Mouse (Mus musculus) left cerebral cortex, adult 11 months (tissue): Measurements from ENCODE around the gene Fgfr2.
A peak's percentile ranks its signal among the peaks of the same experiment; 100 is the strongest.

ENCODE experiments used
- DNase-seq: peaks from one replicate; pipeline ENCODE4 v3.0.0; 2022; ENCODE audit warnings: low spot score

Fgfr2 gene

DNA sequence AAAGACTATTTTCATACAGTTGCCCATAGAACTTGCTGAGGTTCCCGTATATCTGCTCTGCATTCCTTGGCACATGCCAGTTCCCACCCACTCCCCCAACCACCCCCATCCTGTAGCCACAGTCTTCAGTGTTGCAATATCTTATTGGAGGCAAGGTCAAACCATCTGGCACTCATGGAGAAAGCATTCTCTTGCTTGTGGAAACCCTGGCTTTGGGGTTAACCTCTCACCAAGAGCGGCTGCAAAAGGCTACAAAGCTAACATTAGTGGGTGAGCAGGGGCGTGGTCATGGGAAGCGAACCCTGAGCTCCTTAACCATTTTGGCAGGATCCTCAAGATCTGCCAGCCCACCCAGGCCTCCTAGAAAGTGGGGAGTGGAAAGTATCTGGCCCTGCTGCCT lies 2486.2 kb downstream of the Fgfr2 start:
- DNase-seq: no peak

DNA sequence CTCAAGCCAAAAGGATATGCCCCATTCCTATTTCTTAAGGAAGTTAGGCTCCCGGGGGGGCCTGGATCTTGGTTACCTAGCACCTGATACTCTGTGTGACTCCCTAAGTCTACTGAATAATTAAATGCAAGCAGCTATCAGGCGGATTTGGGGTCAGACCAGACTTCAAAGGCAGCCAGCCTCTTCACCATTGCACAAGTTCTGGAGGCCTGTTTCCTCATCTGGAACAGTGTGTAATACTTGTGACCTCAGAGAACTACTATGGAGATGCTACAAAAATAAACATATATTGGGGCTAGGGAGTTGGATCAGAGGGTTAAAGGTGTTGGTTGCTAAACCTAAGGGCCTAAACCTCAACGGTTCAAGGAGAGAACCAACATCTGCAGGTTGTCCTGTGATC lies 2486.9 kb downstream of the Fgfr2 start:
- DNase-seq: no peak

DNA sequence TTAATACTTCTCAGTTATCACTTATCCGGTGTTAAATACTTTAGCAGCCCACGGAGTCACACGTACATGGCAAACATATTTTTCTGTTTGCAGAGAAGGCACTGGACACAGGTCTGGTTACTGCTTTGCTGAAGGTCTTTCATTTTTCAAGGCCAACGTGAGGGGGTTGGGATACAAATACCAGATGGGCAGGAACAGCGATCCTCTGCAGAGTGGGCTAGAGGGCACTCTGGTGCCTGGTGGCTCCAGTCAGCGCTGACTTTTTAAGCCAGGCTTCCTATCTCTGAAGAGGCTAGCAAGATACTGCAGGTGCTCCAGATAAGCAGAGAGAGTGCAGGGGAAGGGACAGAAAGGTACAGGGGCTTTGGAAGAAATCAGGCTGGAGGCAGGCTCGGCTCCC lies 2487.9 kb downstream of the Fgfr2 start:
- DNase-seq: no peak

DNA sequence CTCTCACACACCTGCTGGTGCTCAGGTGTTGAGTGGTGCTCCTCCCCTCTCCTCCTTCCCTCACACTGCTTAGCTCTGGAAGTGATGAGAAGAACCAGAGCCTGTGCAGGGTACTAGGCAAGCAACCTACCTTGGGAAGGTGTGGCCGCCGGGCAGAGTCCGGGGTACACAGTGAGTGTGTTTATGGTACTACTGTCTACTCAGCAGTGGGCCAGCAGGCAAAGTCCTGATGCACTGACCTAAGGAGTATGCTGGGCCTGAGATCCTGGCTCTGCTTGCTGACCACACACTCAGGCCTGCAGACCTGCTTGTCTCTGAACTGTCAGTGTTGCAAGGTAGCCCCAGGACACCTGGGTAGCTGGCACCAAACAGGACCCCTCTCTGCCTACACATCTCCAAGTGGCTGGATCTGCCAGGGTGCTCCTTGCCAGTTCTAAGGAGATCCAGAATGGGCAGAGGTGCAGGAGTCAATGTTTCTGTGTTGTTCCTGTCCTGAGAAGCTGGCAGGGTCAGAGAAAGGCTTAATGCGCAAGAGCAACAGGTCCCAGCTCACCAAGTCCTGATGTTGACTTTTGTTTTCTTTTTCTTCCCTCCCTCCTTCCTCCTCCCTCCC lies 2488.8 kb downstream of the Fgfr2 start:
- no peak for DNase-seq

DNA sequence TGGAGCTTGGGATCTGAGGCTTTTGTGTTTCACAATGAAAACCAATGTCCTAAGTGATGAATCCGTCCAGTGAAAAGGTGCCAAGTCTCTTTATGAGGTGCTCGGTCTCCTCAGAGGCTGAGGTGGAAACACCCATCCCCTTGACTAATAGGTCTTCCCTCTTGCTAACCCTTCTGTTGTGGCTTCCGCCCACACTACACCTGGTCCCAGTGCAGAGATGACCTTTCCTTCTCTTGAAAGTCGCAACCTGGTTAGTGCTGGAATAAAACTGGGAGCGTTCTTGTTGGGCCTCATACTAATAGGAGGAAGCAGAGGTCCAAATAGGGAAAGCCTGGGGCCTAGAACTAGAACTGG lies 2490.8 kb downstream of the Fgfr2 start:
- no peak for DNase-seq

DNA sequence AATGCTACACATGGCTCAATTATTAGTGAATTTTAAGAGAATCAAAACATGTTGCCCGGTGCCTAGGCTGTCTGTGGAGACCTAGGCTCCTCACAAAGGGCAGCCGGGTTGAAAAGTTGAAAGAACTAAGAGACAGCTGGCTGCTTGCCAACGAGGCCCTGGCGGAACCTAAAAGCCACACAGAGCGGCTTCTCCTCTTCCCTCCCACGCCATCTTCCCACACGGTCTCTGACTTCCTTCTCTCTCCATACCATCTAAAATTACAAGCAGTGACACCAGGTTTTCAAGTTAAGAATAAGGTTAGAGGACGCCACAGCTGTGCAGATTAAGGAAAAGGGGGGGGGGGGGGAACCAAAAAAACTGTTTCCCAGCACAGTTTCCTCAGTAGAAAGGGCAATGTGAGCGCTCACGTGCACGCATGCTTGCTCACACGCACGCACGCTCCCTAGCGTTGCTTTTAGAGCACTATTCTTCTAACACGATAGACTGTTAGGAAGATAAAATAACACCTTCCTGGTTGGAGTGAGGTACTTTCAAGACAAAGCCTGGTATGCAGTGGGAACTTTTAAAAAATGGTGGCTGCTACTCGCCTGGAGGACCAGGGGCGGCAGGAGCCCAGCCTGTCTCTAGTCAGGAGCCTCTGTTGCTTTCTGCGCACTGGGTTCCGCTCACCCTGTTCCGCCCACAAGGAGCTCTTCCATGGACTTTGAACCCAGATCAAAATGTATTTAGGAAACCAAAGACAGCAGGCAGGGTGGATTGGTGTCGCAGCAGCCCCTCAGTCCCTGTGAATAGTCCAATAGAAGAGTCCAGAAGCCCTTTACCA lies 2491.4 kb downstream of the Fgfr2 start:
- no peak for DNase-seq

DNA sequence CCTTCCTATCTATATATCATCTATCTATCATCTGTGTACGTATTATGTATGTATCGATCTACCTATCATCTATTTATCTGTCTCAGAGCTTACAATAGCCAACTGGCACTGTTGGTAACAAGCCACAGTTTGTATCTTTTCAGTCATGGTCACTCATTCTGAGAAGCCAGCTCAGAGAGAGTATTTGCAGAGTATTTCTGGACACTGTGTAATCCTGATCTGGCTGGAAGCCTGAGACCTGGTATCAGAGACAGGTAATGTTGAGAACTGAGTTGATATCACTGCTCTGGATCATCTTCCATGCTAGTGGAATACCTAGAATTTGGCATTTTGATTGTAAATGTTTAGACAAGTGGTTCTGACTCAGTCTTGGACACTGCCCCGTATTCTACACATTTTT lies 2492.2 kb downstream of the Fgfr2 start:
- DNase-seq: no peak

DNA sequence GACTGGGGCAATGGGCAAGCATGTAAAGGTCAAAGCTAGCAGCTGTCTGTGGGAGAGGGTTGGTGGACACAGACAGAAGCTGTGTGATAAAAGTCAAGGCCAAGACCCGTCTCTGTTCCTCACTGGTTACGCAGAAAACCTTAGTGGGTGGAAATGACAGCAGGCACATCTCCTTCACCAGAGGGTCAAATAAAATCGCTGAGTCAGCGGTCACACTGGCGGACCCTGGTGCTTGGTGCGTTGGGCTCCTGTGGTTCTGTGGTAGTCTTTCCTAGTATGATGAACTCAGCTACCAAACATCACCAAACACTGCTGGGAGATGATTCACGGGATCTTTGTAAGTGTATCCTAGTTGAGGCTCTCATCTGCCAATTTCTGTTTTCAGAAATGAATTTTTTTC lies 2493.2 kb downstream of the Fgfr2 start:
- no peak for DNase-seq

DNA sequence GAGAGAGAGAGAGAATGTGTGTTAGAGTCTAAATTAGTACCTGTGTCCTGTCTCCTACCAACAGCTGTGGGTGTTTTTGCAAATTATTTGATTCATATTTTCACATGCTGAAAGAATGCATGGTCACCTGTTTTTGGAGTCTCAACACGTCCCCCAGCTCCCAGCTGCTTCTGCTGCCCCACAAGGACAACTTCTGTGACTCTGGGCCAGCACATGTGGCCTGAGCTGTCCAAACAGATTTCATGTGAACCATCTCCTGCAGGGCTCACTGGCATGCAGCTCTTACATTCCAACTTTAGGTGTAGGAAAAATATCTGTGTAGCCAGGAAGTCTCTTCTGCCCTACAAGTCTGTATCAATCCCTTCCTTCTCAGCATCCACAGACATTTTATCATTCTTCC lies 2494.5 kb downstream of the Fgfr2 start:
- no peak for DNase-seq

DNA sequence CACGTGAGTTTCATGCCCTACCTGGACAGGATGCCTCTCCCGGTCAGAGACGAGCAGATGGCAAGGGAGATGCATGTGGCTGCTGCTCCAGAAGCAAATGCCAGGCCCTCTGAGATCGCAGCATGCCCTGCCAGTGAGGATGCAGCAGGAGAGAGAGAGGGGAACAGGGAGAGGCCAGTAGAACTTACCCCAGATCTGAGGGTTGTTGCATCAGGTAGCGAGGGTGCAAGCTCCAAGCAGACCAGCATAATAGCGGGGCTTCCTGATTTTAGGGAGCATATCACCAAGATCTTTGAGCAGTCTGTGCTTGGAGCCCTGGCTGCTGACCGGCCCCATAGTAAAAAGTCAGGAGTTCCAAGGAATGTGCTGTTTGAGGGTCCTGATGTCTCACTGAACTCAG lies 2497.8 kb downstream of the Fgfr2 start:
- DNase-seq: no peak

DNA sequence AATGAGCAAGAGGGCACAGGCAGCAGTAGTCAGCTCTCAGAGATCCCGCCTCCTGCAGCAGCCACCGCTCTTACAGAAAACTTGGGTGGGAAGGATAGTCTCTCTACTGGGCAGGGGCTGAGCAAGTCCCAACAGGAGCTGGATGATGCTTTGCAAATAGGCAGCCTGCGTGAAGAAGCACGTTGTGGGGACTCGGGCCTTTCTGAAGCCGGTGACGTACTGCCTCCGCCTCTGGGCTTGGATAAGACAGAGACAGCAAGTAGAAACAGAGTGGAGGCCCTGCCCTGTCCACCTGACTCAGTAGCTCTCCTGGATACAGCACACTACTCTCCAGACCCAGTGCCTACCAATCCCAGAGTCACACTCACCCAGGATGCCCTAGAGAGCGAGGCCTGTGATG lies 2498.9 kb downstream of the Fgfr2 start:
- no peak for DNase-seq

DNA sequence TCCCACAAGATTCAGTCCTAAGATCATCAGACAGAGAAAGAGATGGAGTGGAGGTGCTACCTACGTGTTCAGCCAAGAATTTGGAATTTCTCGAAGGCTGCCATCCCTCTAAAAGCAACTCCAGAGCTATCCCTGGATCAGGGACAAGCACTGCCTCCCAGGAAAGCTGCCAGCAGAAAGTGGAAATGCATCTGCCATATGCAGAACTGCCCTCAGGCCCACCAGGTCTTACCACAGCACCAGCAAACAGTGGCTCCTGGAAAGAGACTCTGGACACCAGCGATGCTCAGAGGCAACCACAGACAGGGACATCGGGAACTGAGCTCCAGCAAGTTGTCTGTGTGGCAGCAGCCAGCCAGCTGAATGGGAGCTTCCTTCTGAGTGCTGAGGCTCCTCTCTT lies 2500.8 kb downstream of the Fgfr2 start:
- DNase-seq: no peak

DNA sequence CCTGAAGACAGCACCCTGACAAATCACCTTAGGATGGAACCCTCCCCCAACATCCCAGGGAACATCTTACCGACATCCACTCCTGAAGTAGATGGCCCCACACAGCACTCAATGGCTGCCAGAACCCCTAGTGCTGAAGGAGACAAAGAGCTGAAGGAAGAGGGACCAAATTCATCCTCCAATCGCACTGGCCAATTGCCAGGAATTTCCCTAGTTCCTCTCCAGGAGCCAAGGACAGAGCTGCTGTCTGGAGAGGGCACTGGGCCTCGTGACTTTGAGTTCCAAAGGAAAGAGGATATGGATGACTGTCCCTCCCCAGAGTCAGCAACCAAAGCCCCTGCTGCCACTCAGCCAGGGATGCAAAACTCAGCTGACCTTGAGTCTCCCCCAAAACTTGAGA lies 2501.2 kb downstream of the Fgfr2 start:
- no peak for DNase-seq

DNA sequence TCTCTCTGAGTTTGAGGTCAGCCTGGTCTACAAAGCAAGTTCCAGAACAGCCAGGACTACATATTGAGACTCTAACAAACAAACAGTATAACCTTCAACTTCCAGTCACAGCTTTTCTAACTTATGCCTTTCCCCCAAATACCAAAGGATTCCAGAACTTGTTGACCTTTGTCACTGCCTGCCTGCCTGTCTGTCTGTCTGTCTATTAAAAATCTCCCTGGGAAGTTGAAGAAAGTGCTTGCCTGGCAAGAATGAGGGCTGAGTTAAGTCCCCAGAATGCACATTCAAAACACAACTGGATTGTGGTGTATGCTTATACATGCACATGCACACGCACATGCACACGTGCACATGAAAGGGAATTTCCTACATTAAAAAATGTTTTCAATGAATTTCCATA lies 2502.1 kb downstream of the Fgfr2 start:
- DNase-seq: no peak

DNA sequence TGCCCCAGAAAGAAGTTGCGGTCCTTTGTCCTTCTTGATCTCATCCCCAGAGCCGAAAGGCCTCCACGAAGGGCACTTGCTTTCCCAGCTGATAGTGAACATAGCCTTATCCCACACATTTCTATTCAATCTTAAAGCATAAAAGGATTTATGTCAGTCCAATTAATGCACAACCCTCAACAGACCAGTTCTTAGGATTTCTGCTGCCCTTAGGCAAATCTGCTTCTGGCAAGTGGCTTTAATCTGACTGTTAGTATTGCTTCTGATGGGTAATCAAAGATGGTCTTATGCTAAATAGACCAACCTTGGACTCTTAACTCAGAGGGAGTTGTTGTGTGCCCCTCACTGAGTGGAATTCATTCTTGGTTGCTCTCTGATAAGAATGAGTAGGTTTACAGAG lies 2505.6 kb downstream of the Fgfr2 start:
- DNase-seq: no peak

DNA sequence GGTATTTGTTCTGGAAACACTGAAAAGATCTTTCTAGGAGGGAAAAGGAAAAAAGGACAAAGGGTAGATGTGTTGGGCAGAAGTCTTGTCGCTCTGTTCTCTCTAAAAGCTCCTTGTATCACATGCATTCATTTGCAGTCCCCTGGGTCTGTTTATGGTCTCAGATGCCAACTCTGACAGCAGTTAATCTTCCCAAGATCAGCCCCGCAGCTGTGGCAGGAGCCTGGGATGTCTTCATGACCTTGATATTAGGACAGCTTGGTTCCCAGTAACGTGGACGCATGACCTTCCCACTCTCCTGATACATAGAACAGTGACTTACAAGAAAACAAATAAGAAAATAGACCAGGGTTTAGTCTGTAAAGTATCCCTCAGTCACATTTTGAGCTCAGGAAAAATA lies 2509.2 kb downstream of the Fgfr2 start:
- no peak for DNase-seq

DNA sequence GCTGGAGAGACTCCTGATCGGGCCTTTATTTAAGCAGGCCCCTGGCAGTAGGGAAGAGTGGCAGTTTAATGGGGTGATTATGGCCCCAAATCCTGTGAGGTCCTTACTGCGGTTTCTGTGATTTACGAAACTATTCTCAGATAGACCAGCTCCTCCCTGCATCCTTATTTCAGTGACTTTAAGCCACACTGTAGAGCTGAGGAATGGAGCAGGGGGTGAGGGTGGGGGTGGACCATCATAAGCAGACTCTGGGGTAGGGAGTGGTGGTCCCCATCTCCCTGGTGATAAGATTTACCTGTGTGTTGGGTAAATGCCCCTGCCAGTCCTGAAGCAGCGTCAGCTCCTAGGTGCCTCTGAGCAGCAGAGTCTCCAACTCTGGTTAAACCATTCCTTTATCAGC lies 2516.2 kb downstream of the Fgfr2 start:
- DNase-seq: no peak

DNA sequence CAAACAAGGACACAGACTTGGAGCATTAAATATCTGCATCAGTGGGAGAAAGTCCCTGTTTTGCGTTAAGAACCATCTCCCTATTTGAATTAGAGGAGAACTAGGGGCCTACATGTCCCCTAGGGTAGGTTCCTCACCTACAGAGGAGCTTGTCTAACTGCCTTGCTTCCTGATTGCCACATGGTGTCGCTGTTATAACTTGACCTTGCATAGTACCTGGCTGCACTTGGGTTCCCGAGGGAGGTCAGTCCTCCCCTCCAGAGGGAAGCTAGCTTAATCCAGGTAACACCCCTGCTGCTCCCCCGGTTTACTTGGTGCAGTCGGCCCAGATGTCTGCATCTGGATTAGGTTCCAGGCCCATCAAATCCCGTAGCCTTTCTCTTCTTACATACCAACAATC lies 2518.0 kb downstream of the Fgfr2 start:
- no peak for DNase-seq

DNA sequence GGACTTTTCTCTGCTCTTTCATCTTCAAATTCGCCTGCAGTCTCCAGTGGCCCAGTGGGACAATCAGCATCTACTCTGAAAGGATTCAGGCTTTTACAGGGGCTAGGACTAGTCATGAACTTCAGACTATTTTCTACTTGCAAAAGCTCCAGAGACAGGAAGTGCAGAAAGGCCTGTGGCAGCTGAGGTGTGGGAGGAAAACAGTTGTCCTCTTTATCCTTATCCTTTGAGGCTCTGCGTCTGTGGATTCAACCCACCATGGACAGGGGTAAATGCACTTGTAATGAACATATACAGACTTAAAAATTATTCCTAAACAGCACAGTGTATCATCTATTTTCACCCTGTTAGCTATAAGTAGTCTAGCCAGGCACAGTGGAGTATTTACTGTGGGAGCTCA lies 2518.8 kb downstream of the Fgfr2 start:
- DNase-seq: no peak

DNA sequence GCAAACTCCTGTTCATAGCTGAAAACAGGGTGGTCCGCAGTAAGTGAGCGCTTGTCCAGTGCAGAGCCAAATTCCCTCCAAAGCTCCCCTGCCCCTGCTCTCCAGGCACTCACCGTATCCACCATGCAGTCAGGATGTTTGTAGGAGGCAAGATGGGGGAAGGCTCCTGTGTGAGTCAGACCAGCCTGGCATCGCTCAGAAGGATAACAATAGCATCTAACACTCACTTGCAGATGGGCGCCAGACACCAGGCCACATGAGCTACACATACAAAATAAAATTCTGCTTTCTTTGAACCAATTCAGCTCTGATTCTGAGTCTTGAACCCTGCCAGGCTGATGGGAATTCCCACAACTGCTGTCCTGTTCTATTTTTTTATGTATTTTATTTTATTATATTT lies 2519.6 kb downstream of the Fgfr2 start:
- DNase-seq: peak; percentile 51

DNA sequence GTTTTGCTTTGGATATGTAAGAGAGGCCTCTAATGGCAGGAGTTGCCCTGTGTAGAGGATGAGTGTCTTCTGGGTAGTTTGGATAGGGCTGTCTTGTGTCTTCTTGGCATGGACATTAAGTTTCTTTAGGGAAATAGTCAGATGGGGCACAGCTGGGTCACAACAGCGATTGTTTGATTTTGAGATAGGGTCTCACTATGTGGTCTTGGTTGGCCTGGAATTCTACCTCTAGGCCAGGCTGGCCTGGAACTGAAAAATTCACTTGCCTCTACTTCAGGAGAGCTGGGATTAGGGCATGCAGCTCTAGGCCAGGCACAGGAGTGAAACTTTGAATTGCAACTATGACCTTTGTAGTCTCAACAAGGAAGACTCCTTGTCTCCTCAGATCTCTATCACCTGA lies 2520.3 kb downstream of the Fgfr2 start:
- no peak for DNase-seq

DNA sequence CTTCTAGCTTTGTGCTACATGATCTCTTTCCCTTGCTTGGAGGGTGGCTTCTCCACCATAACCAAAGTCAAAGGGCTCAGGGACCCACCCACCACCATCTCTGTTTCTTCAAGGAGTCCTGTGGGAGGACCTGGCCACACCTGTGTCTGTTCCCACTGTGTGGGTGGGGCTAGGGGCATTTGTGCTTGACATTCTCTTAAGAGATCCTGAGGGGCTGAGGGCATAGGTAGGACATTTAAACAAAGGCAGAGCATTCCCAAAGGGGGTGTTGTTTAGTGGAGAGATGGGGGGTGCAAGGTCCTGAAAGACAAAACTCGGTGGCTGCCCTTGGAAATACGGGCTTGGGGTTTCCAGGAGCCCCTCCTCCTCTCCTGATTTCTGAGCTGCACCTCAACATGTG lies 2522.6 kb downstream of the Fgfr2 start:
- DNase-seq: no peak

DNA sequence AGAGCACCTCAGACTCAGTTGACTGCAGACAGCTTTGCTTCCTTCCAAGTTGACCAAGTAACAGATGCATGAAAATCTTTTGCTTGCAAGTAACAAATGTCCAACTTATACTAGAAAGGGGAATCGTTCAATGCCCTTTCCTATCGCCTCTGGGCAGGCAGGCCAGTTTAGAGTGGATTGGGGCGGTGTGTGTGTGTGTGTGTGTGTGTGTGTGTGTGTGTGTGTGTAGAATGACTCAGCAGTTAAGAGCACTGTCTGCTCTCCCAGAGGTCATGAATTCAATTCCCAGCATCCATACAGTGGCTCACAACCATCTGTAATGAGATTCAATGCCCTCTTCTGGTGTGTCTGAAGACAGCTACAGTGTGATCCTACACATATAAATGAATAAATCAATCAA lies 2523.1 kb downstream of the Fgfr2 start:
- no peak for DNase-seq

DNA sequence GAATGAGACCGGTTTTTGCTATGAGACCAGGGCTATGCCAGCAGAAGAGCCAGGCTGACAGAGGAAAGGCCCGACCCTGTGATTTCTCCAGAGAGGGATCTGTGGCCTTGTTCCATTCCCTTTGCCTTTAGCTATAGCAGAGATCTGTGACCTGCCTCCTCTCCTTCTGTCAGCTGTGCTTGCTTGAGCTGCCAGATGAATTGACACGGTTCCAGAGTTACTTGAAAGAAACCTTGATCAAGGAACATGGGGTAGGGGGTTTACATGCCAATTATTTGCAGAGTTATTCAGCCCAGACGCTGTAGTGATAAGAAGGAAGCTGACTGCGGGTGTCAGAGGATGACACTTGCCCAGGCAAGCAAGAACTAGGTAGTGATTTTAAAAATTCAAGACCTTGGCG lies 2525.6 kb downstream of the Fgfr2 start:
- DNase-seq: no peak
